Mouse (Mus musculus): ENCODE data around the gene Prkch.

Prkch gene

DNA sequence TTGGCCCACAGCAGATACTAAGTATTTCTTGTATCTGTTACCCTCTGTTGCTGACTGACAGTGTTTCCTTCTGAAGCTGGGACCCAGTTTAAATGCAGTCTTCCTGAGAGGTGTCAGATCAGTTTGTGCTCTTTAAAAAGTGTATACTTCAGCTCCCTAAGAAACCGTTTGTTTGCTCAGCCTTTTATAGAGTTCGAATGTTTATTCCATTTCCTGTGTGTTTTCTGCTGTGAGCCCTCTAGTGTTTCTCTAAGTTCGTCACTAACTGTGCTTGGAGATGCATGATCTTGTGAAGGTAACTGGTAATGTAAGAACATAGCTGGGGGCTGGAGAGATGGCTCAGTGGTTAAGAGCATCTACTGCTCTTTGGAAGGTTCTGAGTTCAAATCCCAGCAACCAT lies 27.1 kb downstream of the Prkch start:
- DNase-seq (ENCODE audit: low spot score): no peak

DNA sequence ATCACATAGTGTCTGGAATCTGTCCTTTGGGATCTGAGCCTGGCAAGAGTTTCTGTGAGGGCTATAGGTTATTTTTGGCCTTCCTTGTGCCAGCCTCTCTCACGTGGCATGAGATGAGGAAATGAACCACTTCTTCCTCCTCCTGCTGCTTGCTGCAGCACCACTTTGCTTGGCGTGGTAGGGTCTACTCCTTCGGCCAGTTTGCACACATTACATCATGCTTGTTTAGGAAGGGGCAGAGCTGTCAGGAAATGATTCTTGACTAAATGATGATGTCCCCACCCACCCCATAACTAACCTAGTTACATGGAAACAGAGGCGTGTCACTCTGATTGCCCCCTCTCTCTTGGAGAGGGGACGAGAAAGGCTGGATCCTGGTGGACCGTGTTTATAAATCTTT lies 28.6 kb downstream of the Prkch start:
- DNase-seq (ENCODE audit: low spot score): no peak

DNA sequence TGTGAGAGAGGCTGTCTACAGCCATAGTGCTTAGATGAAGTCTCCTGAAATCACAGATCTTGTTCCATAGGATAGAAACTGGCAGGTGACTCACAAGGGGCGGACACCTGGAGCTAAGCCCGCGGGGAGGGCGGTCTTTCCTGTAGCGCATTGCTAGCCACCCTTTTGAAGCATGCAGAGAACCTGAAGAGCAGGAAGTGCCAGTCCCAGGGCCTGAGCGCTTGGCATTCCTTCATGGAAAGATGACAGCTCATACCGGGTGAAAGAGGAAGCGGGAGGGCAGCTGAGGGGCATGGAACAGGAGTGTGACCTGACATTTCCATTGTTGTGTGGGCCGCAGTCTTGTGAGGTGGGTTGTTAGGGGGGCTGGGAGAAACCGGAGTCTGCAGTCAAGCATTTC lies 33.1 kb downstream of the Prkch start:
- DNase-seq (ENCODE audit: low spot score): peak; percentile 11

DNA sequence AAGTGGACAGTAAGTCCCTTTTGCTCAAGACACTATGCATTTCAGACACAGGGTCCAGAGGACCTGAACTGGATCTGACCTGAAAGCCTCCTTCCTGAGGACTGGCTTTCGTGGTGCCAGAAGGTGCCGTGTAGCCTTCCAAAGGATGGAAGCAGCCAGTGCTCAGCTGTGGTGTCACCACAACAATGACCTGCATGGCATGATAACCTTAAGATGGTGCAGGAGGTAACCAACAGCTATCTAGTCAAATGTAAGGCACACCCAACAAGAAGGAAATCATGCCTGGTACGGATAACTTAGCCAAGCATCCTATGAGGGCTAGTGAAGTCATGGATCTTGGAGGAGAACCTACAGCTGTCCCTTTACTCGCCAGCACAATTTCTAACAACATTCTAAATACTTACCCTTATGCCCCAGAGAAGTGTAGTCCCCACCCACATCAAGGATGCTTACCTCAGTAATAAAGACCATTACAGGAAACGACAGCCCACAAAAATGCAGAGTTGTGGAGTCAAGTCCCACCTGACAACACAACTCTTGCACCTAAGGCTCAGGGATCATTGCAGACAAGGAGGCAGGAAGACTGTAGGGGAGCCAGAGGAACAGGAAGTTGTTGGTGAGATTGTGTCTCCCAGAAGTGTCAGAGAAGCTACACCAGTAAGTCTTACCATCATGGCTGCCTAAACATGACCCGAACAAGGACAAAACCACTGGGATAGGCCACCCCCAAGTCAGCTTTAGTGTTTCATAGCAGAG lies 40.9 kb downstream of the Prkch start:
- no peak for DNase-seq (ENCODE audit: low spot score)

DNA sequence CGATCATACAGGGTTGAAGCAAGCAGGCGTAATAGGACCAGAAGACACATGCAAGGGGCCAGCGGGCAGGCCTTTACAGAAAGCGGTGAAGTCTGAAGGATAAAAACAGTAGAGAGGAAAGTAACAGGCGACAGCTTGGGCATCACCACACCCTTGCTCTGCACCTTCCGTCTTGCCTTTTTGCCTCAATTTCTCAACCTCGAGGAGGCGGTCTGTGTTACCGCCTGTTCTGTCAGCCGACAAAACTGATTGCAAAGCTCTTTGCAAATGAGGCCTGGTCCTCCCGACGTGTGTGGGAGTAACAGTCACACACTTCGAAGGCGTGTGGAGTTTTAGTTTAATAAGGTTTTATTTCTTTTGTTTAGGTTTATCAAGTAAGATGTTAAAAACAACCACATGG lies 43.3 kb downstream of the Prkch start:
- no peak for DNase-seq (ENCODE audit: low spot score)

DNA sequence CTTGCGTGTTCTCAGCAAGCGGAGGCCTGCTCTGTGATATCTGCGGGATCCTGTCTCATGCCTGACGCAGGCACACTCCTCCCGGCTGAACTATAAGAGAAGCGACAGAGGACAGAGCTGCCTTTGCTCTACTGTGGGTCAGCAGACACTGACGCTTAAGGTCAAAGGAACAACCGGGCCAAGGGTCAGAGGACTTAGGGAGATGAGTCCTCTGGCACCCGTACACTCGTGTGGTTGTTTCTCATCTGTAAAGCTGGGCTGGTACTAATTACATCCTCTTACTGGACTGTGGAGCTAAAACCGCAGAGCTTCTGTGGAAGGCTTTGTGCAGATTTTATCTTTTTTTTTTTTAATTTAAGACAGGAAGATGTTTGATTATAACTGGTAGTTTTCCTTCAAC lies 46.0 kb downstream of the Prkch start:
- DNase-seq (ENCODE audit: low spot score): no peak

DNA sequence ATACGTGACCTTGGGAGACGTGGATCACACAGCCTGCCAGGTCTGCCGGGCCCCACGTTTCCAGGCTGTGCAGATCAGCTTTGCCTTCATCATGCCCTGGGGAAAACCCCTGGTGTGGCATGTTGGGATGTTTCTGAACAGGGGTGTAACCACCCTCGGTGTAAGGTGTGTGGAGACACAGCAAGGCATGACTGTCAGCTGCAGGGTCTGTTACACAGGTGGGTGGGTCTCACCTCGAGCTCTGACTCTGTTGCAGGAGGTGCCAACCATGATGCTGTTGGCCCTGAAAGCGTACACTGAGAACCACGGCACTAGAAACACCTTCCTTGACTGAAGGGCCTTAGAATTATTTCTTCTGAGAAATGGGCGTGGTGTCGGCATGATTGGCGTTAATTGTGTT lies 46.6 kb downstream of the Prkch start:
- no peak for DNase-seq (ENCODE audit: low spot score)

DNA sequence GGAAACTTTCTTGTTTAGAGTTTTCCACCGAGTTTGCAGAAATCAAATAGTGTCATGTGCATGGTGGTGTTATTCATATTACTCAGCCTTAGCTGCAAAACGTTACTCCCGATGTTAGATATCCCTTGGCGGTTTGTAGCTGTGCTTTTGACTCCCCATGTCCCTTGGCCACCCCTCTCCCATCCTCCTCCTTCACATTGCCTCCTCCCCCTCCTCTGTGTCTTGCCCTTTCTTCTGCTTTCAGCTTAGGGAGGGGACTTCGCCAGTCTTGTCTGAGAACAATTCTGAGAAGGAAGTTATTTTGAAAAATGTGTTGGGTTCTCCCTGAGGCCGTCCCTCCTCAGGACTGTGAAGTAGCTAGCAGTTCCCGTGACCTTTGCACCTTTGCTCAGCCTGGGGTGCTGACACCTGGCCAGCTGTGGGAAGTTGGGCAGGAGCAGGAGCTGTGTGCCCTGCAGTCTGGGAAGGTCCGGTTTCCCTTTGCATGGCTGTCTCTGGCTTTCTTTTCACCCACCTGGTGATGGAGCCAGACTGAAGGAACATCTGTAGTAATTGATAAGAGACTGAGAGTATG lies 48.2 kb downstream of the Prkch start:
- DNase-seq (ENCODE audit: low spot score): no peak

DNA sequence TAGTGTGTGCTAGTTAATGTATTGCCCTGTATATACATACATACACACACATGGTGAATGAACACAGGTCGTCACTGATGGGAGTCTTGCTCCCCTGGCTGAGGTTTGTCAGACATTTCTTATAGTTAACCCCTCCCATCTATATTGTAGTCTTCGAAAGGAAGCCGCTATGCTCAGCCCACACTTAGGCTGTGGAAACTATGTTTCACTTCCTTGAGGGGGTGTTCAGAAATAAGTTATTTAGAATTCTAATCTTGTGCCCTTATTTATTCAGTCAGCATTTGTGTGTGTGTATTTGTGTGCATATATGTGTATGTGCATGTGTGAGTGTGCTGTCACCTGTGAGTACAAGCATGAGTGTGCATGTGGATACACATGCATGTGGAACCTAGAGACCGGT lies 49.1 kb downstream of the Prkch start:
- DNase-seq (ENCODE audit: low spot score): no peak

DNA sequence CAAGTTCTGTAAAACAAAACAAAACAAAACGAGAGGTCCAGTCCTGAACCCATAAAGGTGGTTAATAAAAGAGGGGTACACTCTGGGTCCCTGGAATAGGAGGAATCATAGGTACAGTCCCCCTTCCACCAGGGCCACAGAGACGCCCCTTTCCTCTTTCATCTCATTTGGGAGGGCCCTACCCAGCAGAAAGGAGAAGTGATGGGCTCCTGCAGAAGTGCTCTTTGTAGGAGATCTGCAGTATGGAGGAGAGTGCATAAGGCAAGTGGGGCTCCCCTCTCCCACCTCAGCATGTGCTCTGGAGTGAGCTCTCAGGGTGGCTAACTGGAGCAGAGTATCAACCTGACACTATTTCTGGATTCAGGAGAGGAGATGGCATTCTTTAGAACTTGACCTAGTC lies 55.0 kb downstream of the Prkch start:
- no peak for DNase-seq (ENCODE audit: low spot score)

DNA sequence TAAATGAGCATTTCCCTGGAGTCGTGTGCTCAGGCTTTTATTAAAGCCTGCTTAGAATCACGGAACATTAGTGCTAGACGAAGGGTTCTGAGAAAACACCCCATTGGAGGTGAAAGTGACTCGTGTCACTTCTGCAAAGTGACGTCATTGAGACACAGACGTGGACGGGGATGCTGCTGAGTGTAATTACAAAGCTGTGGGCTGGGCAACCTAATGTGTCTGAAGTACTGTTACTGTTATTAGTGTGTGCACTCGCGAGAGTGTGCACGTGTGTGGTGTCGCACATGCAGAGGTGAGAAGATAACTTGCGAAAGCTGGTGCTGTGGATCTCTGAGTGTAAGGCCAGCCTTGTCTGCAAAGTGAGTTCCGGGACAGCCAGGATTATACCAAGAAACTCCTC lies 56.6 kb downstream of the Prkch start:
- no peak for DNase-seq (ENCODE audit: low spot score)

DNA sequence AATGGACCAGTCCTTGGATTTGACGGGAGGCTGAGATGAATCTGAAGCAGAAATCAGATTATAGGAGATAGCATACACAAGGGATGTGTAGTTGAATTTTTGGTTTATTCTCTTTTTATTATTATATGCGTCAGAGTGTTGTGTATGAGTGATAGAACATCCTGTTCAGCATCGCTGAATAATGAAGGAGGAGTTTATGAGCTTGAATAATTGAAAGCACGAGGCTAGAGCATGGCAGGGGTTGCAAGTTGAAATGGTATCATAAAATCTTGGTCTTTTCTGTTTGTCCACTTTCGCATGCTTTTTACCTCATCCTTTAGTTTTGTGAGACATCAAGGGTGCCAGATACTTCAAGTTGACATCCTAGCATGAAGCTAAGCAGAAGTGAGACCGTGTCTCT lies 60.6 kb downstream of the Prkch start:
- DNase-seq (ENCODE audit: low spot score): no peak

DNA sequence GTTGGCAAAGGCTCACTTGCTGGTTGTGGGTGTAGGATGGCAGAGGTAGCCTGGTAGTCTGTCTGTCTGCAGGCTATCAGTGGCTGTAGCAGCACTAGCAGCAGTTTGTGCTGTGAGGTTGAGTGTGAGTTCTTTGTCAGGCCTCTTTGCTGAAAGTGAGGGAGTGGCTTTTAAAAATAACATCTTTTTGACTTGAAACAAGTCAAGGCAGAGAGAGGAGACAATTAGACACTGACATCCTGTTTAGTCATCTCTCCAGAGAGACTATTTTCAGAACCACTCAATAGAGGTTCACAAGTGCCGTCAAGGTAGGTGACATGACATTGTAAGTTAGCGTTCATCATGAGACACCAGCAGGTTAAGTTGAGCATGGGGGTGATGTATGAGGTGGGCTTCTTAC lies 63.1 kb downstream of the Prkch start:
- DNase-seq (ENCODE audit: low spot score): no peak

DNA sequence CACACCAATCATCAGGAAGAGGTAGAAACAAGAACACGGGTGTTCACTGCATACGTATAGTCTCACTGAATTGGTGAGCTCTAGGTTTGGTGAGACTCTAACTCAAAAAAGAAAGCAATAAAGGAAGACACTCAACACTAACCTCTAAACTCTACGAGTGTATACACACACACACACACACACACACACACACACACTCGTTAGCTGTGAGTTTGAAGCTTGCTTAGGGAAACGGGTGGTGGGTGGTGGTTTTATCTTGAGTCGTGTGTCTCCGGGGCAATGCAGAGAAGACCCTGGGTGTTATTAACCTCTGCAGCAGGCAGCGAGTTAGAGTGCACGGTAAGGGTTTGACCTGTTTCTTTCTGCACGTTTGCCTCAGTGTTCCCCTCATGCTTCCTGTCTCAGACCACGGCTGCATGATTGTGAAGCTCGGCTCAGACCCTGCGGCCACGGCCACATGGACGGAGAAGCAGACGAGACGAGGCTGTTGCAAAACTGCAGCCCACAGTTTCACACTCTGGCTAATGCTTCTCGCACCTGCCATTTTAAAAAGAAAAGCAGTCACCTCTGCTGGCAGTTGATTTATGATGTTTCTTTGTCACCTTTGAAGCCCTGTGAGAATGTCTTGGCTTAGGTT lies 72.1 kb downstream of the Prkch start:
- DNase-seq (ENCODE audit: low spot score): no peak

DNA sequence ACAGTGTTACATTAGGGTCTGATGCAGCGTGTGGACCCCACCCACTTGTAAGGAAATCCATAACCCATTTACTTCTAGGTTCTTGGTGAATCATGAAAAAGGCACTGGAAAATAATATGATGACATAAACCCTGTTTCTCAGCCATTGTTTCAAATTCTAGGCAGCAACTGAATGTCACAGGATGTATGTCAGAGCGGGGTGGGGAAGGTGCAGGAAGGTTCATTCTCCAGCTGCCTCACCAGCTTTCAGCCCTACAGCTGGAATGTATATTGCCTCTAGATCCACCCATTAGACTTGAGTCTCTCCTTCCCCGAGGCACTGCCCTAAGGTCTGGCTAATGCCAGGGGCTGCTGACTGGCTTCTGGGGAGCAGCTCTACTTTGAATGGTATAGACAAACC lies 78.8 kb downstream of the Prkch start:
- DNase-seq (ENCODE audit: low spot score): no peak

DNA sequence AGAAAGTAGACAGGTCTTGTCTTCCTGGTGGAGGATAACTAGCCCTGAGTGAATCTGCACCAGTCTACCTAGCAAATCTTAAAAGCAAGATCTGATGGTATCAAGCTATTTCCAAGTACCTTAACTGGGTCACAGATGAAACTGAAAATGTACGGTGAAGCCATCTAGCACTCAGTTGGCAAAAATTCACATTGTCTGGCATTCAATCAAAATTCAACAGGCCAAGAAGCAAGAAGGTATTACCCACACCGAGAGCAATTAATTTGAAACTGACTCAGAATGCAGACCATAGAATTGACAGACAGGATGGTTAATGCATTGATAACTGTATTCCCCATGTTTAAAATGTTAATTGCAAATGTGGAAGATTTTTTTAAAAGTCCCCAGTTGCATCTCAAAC lies 82.1 kb downstream of the Prkch start:
- no peak for DNase-seq (ENCODE audit: low spot score)

DNA sequence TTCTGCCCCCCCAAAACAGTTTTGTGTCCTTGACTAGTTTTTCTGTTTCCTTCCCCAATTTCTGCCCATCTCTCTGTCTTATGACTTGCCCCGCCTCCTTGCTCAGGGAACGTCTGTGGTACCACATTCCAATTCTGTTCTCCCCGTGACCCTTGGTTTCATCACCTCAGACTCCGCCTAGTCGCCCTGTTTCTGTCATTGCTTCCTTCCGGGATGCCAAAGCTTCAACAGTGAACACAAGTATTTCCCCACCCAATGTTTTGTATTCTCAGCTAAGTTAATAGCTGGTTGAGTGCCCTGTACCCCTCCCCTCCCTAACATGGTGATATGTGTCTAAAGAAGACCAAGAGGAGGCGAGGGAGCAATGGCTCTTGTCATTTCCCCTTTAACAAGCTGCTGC lies 83.0 kb downstream of the Prkch start:
- DNase-seq (ENCODE audit: low spot score): no peak

DNA sequence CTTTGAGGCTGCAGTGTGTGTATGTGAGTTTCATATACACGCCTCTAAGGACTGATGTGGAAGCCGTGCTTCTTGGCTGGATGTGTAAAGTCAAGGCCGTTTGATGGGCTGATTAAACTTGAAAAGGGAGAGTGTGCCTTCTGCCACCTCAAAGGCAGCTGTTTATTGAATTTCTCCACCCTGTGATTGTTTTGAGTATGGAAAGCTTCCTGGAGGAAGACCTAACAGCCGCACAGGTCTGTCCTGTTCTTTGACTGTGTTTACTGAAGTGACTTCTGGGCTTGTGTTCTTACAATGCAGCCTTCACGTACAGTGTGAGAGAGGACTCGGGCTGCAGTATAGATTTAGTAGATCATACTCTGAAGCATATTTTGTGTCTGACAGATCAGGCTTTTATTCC lies 86.1 kb downstream of the Prkch start:
- no peak for DNase-seq (ENCODE audit: low spot score)

DNA sequence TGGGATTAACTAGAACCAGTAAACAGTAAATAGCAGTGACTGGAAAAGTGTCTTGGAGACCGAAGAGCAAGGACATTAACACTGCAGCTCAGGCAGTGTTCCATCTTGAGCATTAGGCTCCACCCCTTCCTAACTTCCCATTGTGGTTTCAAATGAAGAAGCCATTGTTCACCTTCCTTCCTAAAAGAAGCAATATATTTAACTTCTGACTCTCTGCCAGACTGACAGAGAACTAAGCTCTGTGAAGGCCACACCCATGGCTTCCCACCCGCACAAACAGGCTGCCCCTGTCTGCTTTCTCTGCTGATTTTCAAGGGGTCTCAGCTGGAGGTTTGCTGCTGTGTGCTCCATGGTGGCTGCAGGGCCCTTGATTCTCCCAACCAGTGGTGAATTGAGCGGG lies 86.9 kb downstream of the Prkch start:
- DNase-seq (ENCODE audit: low spot score): no peak

DNA sequence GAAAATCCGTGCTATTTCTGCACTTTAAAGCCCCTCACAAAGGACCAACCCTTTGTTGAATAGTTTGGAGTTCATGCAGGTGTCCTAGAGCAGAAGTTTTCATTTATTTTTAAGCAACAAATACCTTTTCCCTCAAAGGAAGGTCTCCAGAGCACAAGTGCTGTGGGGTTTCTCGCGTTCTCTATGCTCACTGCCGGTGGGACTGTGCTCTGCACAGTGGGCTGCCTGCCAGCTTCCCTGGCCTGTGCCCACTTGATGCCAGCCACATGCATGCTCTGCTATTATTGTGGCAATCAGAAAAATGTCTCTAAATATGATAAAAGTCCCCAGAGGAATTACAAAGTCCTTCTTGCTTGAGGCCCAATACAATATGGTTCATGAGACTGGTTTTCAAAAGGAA lies 87.4 kb downstream of the Prkch start:
- no peak for DNase-seq (ENCODE audit: low spot score)

DNA sequence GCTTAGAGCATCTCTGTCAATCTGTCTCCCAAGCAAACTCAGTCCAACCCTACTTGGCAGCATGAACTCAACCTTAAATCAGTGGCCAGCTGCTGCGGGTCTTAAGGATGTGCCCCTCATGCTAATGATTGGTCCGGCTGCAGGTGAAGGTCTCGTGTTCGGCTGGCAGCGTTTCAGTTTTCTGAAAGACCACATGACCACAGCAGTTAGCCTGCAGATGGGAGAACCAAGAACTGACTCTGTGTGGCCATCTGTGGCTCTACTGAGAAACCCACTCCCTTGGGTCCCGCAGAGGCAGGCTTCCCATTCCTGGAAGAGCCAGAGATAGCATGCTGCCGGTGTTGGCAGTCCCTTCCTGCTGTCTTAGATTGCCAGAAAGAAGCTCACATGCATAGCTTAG lies 89.2 kb downstream of the Prkch start:
- no peak for DNase-seq (ENCODE audit: low spot score)

DNA sequence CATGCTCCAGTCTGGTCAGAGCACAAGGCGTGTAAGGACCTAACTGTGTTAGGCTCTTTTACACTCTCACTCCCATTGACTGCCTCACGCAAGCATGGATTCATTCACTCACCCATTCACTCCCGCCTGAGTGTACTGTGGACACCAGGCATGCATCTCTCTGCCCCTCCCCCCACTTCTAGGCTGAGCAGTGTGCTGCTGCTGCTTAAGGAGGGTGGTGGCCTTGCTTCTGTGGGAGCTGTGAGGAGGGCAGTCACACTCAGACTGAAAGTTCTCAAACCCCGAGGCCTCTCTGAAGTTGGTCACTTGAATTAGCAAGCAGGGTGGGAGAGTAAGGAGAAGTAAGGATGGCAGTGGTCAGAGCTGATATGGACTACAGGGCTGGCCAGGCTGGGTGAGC lies 90.6 kb downstream of the Prkch start:
- no peak for DNase-seq (ENCODE audit: low spot score)

DNA sequence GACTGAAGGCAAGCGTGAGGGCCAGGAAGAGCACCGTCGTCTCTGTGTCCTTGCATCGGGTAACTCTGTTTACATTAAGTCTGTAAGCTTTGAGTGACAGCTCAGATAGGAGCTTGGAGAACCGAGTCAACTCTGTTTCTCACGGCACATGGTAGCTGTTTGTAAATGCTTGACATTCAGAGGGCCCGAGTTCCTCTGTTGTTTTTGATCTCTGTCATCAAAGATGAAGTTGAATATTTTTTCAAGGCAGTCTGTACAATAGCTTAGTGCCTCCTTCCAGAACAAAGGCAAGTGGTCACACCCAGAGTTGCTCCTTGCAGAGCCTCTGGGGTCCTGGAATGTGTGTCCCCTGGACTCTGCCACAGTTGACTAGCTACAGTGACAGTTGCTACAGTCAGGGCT lies 94.8 kb downstream of the Prkch start:
- DNase-seq (ENCODE audit: low spot score): no peak

DNA sequence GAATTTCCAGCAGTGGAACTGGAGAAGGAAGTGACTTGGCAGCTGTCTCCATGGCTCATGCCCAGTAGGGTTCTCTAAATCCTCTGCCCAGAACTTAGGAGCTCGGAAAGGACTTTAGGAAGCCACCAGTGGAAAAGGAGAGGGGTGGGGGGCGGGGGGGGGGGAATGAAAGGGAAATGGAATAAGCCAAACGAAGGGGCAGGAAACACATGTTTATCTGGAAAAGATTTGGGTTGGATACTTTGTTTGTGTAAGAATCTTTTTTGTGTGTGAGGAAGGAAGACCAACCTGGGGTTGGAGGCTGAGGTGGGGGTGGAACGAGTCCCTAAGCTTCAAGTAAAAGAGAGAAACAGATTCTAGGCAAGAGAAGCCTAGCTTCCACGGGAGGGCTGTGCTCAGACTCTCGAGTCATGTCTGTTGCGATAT lies 98.3 kb downstream of the Prkch start:
- no peak for DNase-seq (ENCODE audit: low spot score)

Data from ovary, postnatal 10 days (tissue).